Mouse (Mus musculus): ENCODE data around the gene Cdhr3. TPM values are rescaled to one million over a fixed set of nuclear protein-coding genes. Genes with fewer than 3 reads are reported as not detected.

Gene Cdhr3
- polyA plus RNA-seq, 1 experiment from 2014 or later, result not detected

GRCm38 (mm10) chr12:32986284-32986683 is 106.4 kb downstream of the Cdhr3 start:
- WGBS, result 37% methylated on average over 1 of the region's 1 CpGs
- Histone ChIP-seq H3K4me2 (replicated peaks) (no peak overlapping the region), H3K36me3 (no peaks in the 10 kb centered on the region), H3K27me3 (replicated peaks) (no peaks in the 10 kb centered on the region), H3K4me1 (replicated peaks) (no peaks in the 10 kb centered on the region), H3K27ac (no peak overlapping the region), H3K9ac (no peak overlapping the region), H3K9me3 (no peaks in the 10 kb centered on the region), H3K4me3 (replicated peaks) (no peak overlapping the region)
- ATAC-seq, result no peak

Other genes starting within 250 kb of the Cdhr3 start
- 157 and 159 TPM in 2 replicates for gene Sypl, start 139.0 kb downstream of the Cdhr3 start, polyA plus RNA-seq (2015; fragmentation: Nextera tagmentation; extraction: Ambion mirVana)
- gene Atxn7l1, start 54.8 kb upstream of the Cdhr3 start, polyA plus RNA-seq (2015; fragmentation: Nextera tagmentation; extraction: Ambion mirVana), result 12.5 and 13.5 TPM in 2 replicates